Mouse (Mus musculus) G1E (cell line): ENCODE measurements around the gene Dusp3. TPM values are rescaled to one million over a fixed set of nuclear protein-coding genes. Genes with fewer than 3 reads are reported as not detected.

Experiments used
- ATAC-seq: 2 replicates; pipeline ENCODE4 v1.8.0; 2016; ENCODE audit warnings: mild to moderate bottlenecking; ENCODE audit not compliant: insufficient number of reproducible peaks, poor library complexity, low FRiP score, severe bottlenecking; ENCODE audit errors: extremely low read depth
- DNase-seq: peaks from one replicate; pipeline ENCODE4 v3.0.0; 2012; ENCODE audit warnings: low spot score
- H3K27me3 ChIP-seq: 2 replicates; pipeline ENCODE4 v1.6.1; 2012; ENCODE audit warnings: mild to moderate bottlenecking, low read length, inconsistent platforms; ENCODE audit not compliant: insufficient read depth
- H3K36me3 ChIP-seq: replicated peaks from 2 replicates; pipeline ENCODE3; 2012; ENCODE audit warnings: mild to moderate bottlenecking, inconsistent platforms
- H3K4me1 ChIP-seq: 2 replicates; pipeline ENCODE4 v1.6.1; 2012; ENCODE audit warnings: low read depth, low read length, inconsistent platforms, mixed read lengths; ENCODE audit not compliant: insufficient read depth
- H3K4me3 ChIP-seq: 2 replicates; pipeline ENCODE4 v1.5.1; 2012; ENCODE audit warnings: low read depth, mild to moderate bottlenecking, inconsistent platforms, low read length, moderate library complexity, mixed read lengths
- H3K9me3 ChIP-seq: replicated peaks from 2 replicates; pipeline ENCODE4 v1.6.1; 2012; ENCODE audit warnings: inconsistent platforms
- CTCF ChIP-seq: IDR thresholded peaks from 2 replicates; pipeline ENCODE4 v1.5.1; 2012; ENCODE audit warnings: low read depth, low read length, inconsistent platforms, mixed read lengths
- GATA1 ChIP-seq: IDR thresholded peaks from 2 replicates; pipeline ENCODE4 v1.6.1; 2012; ENCODE audit warnings: borderline replicate concordance, low read length, inconsistent platforms, mixed read lengths
- GATA2 ChIP-seq: IDR thresholded peaks from 2 replicates; pipeline ENCODE4 v1.6.1; 2012; ENCODE audit warnings: low read depth, low read length, inconsistent platforms, borderline replicate concordance
- POLR2AphosphoS5 ChIP-seq: IDR thresholded peaks from 2 replicates; pipeline ENCODE4 v1.6.1; 2012; ENCODE audit warnings: low read depth, low read length, inconsistent platforms; ENCODE audit not compliant: insufficient replicate concordance
- TAL1 ChIP-seq: conservative IDR thresholded peaks from 2 replicates; pipeline ENCODE4 v1.6.1; 2012; ENCODE audit warnings: low read depth, low read length, inconsistent platforms, mixed read lengths
- polyA plus RNA-seq: library from polyadenylated mRNA; stranded (reverse); fragments of >175 nt; gene quantifications from 2 replicates; pipeline ENCODE4 v1.2.3, GENCODE M21; 2012
- total RNA-seq, 2 experiments: library from RNA; stranded (forward) in 1 of 2; stranded (reverse) in 1 of 2; fragments of 200-1000 nt in 1 of 2; fragments of >200 nt in 1 of 2; fragmentation: Nextera tagmentation in 1 of 2; gene quantifications; 2 replicates each; pipeline ENCODE4 v1.2.3; 2014 to 2017

Dusp3 gene
- total and polyA plus RNA-seq, 3 experiments: 3.4 to 17.3 (median 16.0) TPM

- H3K27me3 ChIP-seq: peaks cover 29% of the 10 kb centered on the region
- TF ChIP-seq POLR2AphosphoS5: no peak
- no peak for TF ChIP-seq TAL1
- TF ChIP-seq GATA2: no peak
- no peak for TF ChIP-seq GATA1
- TF ChIP-seq CTCF: no peak
- no peaks in the 10 kb centered on the region for H3K36me3 ChIP-seq
- H3K9me3 ChIP-seq: no peaks in the 10 kb centered on the region
- ATAC-seq (no peak), DNase-seq (no peak)
- no peaks in the 10 kb centered on the region for H3K4me1 ChIP-seq
- no peak overlapping the region for H3K4me3 ChIP-seq
Measured at GRCm38 (mm10) chr11:101936421-101936820, 50.4 kb downstream of the Dusp3 start.

- peaks cover 29% of the 10 kb centered on the region for H3K27me3 ChIP-seq
Measured at GRCm38 (mm10) chr11:101935743-101936142, 51.1 kb downstream of the Dusp3 start.

GRCm38 (mm10) chr11:101931978-101932377 lies 54.8 kb downstream of the Dusp3 start:
- H3K27me3 ChIP-seq: peaks cover 14% of the 10 kb centered on the region
- no peak for ATAC-seq
- DNase-seq: no peak
- H3K36me3 ChIP-seq: no peaks in the 10 kb centered on the region
- H3K9me3 ChIP-seq: no peaks in the 10 kb centered on the region
- no peaks in the 10 kb centered on the region for H3K4me1 ChIP-seq
- TF ChIP-seq TAL1: no peak
- no peak for TF ChIP-seq GATA1
- no peak for TF ChIP-seq CTCF
- no peak for TF ChIP-seq POLR2AphosphoS5
- no peak for TF ChIP-seq GATA2
- no peak overlapping the region for H3K4me3 ChIP-seq

More at GRCm38 (mm10) chr11:101935743-101936142, 51.1 kb downstream of the Dusp3 start:
- DNase-seq: no peak
- no peak for TF ChIP-seq GATA2
- TF ChIP-seq GATA1: no peak
- TF ChIP-seq CTCF: no peak
- TF ChIP-seq TAL1: no peak
- no peak for TF ChIP-seq POLR2AphosphoS5
- ATAC-seq: no peak
- Histone ChIP-seq H3K36me3 (no peaks in the 10 kb centered on the region), H3K4me3 (no peak overlapping the region), H3K4me1 (no peaks in the 10 kb centered on the region), H3K9me3 (no peaks in the 10 kb centered on the region)

GRCm38 (mm10) chr11:101928030-101928762 lies 58.6 kb downstream of the Dusp3 start:
- TF ChIP-seq POLR2AphosphoS5 (no peak), CTCF (peak; percentile 19; the same call in 1 of the 2 replicates)
- Histone ChIP-seq H3K4me3 (no peak overlapping the region), H3K4me1 (no peaks in the 10 kb centered on the region), H3K9me3 (no peaks in the 10 kb centered on the region), H3K36me3 (no peaks in the 10 kb centered on the region), H3K27me3 (peaks cover 7% of the 10 kb centered on the region; the same call in 1 of the 2 replicates)
- DNase-seq (no peak), ATAC-seq (no peak)

- TF ChIP-seq POLR2AphosphoS5 (no peak), GATA1 (no peak), GATA2 (no peak), TAL1 (no peak), CTCF (no peak)
- H3K36me3 ChIP-seq: no peaks in the 10 kb centered on the region
- H3K27me3 ChIP-seq: peaks cover 6% of the 10 kb centered on the region; the same call in 1 of the 2 replicates
- no peaks in the 10 kb centered on the region for H3K4me1 ChIP-seq
- ATAC-seq (no peak), DNase-seq (no peak)
- H3K4me3 ChIP-seq: no peak overlapping the region
- H3K9me3 ChIP-seq: no peaks in the 10 kb centered on the region
Measured at GRCm38 (mm10) chr11:101926951-101927589, 59.7 kb downstream of the Dusp3 start.

GRCm38 (mm10) chr11:101925636-101926035 lies 61.2 kb downstream of the Dusp3 start:
- ATAC-seq (no peak), DNase-seq (no peak)
- no peaks in the 10 kb centered on the region for H3K36me3 ChIP-seq
- H3K4me1 ChIP-seq: no peaks in the 10 kb centered on the region
- no peaks in the 10 kb centered on the region for H3K9me3 ChIP-seq
- no peak overlapping the region for H3K4me3 ChIP-seq
- no peak for TF ChIP-seq POLR2AphosphoS5
- TF ChIP-seq GATA2: no peak
- no peak for TF ChIP-seq GATA1
- TF ChIP-seq CTCF: no peak
- TF ChIP-seq TAL1: no peak
- H3K27me3 ChIP-seq: peaks cover 14% of the 10 kb centered on the region
